In genomic region chr5:99533416-99533815, GRCm38 (mm10) we compare ENCODE assay signal across 14 mouse cellular contexts.
A peak's percentile ranks its signal among the peaks of the same experiment; 100 is the strongest.
DNase-seq lines count a peak whose midpoint lies in the region; ATAC-seq and TF ChIP-seq lines count a peak whose summit lies in the region.
"Had no signal": no experiment of that assay in that cellular context is flagged by ENCODE, and none has a peak within 500 bp of the region (broad histone marks: within the 10 kb centered on the region; RNA-seq: fewer than 3 reads in every experiment).

No protein-coding gene starts in this region.

- no peaks in the 10 kb centered on the region for H3K36me3 ChIP-seq in heart, embryonic 10.5 days
- H3K36me3 ChIP-seq in midbrain, postnatal 0 days (ENCODE audit: insufficient read depth, low read length) = no peaks in the 10 kb centered on the region
- H3K36me3 ChIP-seq in midbrain, embryonic 13.5 days = no peaks in the 10 kb centered on the region
- no peaks in the 10 kb centered on the region for H3K36me3 ChIP-seq in forebrain, embryonic 11.5 days (ENCODE audit: control insufficient read depth, insufficient read depth, low read length)
- H3K36me3 ChIP-seq: heart, embryonic 13.5 days; liver, embryonic 13.5 days; midbrain, embryonic 15.5 days had no signal

- TF ChIP-seq CTCF in midbrain, postnatal 0 days (IDR thresholded peaks at IDR 0.05) = no peak

- no peak overlapping the region for H3K4me3 ChIP-seq in heart, embryonic 10.5 days
- H3K4me3 ChIP-seq in midbrain, postnatal 0 days (ENCODE audit: low read depth, low read length) = no peak overlapping the region
- no peak overlapping the region for H3K4me3 ChIP-seq in midbrain, embryonic 13.5 days (replicated peaks)
- no peak overlapping the region for H3K4me3 ChIP-seq in forebrain, embryonic 11.5 days (ENCODE audit: low read depth, low read length)
- H3K4me3 ChIP-seq: heart, embryonic 13.5 days; liver, embryonic 13.5 days; midbrain, embryonic 15.5 days had no signal

- 76% methylated on average over 7 of the region's 7 CpGs for WGBS in heart, embryonic 10.5 days
- 65% methylated on average over 7 of the region's 7 CpGs for WGBS in midbrain, postnatal 0 days
- 65% methylated on average over 7 of the region's 7 CpGs for WGBS in midbrain, embryonic 13.5 days
- 74% methylated on average over 7 of the region's 7 CpGs for WGBS in forebrain, embryonic 11.5 days

- no peaks in the 10 kb centered on the region for H3K27me3 ChIP-seq in heart, embryonic 10.5 days (ENCODE audit: insufficient read depth, poor library complexity, severe bottlenecking)
- no peaks in the 10 kb centered on the region for H3K27me3 ChIP-seq in midbrain, postnatal 0 days (ENCODE audit: insufficient read depth, low read length)
- peaks cover 18% of the 10 kb centered on the region for H3K27me3 ChIP-seq in midbrain, embryonic 13.5 days
- no peaks in the 10 kb centered on the region for H3K27me3 ChIP-seq in forebrain, embryonic 11.5 days (ENCODE audit: control insufficient read depth, insufficient read depth, low read length)
- H3K27me3 ChIP-seq: heart, embryonic 13.5 days; midbrain, embryonic 15.5 days had no signal

- no peak for ATAC-seq in midbrain, postnatal 0 days (ENCODE audit: low FRiP score)
- ATAC-seq in midbrain, embryonic 13.5 days = no peak
- ATAC-seq in forebrain, embryonic 11.5 days (replicated peaks; ENCODE audit: low FRiP score) = no peak
- ATAC-seq: midbrain, embryonic 15.5 days had no signal

- 0 out of 2 replicates have a peak, but pooled peaks cover 4% of the 10 kb centered on the region for H3K4me1 ChIP-seq in heart, embryonic 10.5 days
- no peaks in the 10 kb centered on the region for H3K4me1 ChIP-seq in midbrain, postnatal 0 days (ENCODE audit: insufficient read depth, low read length)
- no peaks in the 10 kb centered on the region for H3K4me1 ChIP-seq in midbrain, embryonic 13.5 days (replicated peaks)
- no peaks in the 10 kb centered on the region for H3K4me1 ChIP-seq in forebrain, embryonic 11.5 days (replicated peaks; ENCODE audit: control insufficient read depth, insufficient read depth, low read length)
- H3K4me1 ChIP-seq: liver, embryonic 13.5 days; midbrain, embryonic 15.5 days had no signal

- DNase-seq in heart, adult 11 months = peak; percentile 96
- DNase-seq in heart, embryonic 10.5 days (ENCODE audit: low spot score) = no peak
- DNase-seq in midbrain, postnatal 0 days (ENCODE audit: low spot score) = peak; percentile 48
- DNase-seq in cerebellum, adult 9-10 months = peak; percentile 94
- no peak for DNase-seq in forebrain, embryonic 11.5 days (ENCODE audit: low spot score)
- DNase-seq in lung, postnatal 25 days (ENCODE audit: low spot score) = no peak
- DNase-seq: gastrocnemius, postnatal 14 days; layer of hippocampus, postnatal 36 days; liver, embryonic 13.5 days; right cerebral cortex, adult 18-20 months; thymus, adult 18-20 months had no signal

- no peak overlapping the region for H3K4me2 ChIP-seq in midbrain, postnatal 0 days (ENCODE audit: low read depth, low read length, poor library complexity, severe bottlenecking)
- H3K4me2 ChIP-seq in midbrain, embryonic 13.5 days (replicated peaks) = no peak overlapping the region
- H3K4me2 ChIP-seq in forebrain, embryonic 11.5 days (ENCODE audit: low read depth, low read length, severe bottlenecking) = no peak overlapping the region
- H3K4me2 ChIP-seq: heart, embryonic 13.5 days; liver, embryonic 13.5 days; midbrain, embryonic 15.5 days had no signal

- H3K9ac ChIP-seq in midbrain, postnatal 0 days (replicated peaks; ENCODE audit: low read length, poor library complexity, severe bottlenecking) = no peak overlapping the region
- H3K9ac ChIP-seq in midbrain, embryonic 13.5 days (replicated peaks) = no peak overlapping the region
- H3K9ac ChIP-seq in forebrain, embryonic 11.5 days (ENCODE audit: low read length) = no peak overlapping the region
- H3K9ac ChIP-seq: heart, embryonic 13.5 days; liver, embryonic 13.5 days; midbrain, embryonic 15.5 days had no signal

- no peak overlapping the region for H3K27ac ChIP-seq in heart, embryonic 10.5 days
- no peak overlapping the region for H3K27ac ChIP-seq in midbrain, postnatal 0 days (ENCODE audit: low read depth, low read length)
- H3K27ac ChIP-seq in midbrain, embryonic 13.5 days = no peak overlapping the region
- H3K27ac ChIP-seq in forebrain, embryonic 11.5 days (ENCODE audit: low read depth, low read length) = no peak overlapping the region
- H3K27ac ChIP-seq: heart, embryonic 13.5 days; liver, embryonic 13.5 days; midbrain, embryonic 15.5 days had no signal

- H3K9me3 ChIP-seq in heart, embryonic 10.5 days = no peaks in the 10 kb centered on the region
- no peaks in the 10 kb centered on the region for H3K9me3 ChIP-seq in midbrain, postnatal 0 days (ENCODE audit: low read length)
- no peaks in the 10 kb centered on the region for H3K9me3 ChIP-seq in midbrain, embryonic 13.5 days
- H3K9me3 ChIP-seq in forebrain, embryonic 11.5 days (ENCODE audit: control insufficient read depth, low read length) = no peaks in the 10 kb centered on the region
- H3K9me3 ChIP-seq: heart, embryonic 13.5 days; liver, embryonic 13.5 days; midbrain, embryonic 15.5 days had no signal

Comparison
In these comparisons a context has a peak if more than half of its experiments do, and no peak if none do; other contexts are left out.
1. DNase-seq: peak in heart, adult 11 months (single experiment), midbrain, postnatal 0 days (single experiment) and cerebellum, adult 9-10 months (single experiment); none in heart, embryonic 10.5 days (single experiment), forebrain, embryonic 11.5 days (single experiment) and lung, postnatal 25 days (single experiment).